Mouse (Mus musculus) CH12.LX (cell line): Measurements from ENCODE around the gene Phf3. TPM values are rescaled to one million over a fixed set of nuclear protein-coding genes. Genes with fewer than 3 reads are reported as not detected.

Experiments used
- DNase-seq: peaks from one replicate; pipeline ENCODE4 v3.0.0-alpha.2; 2013; ENCODE audit errors: extremely low read depth
- H3K27ac ChIP-seq: 2 replicates; pipeline ENCODE4 v1.5.1; 2012; ENCODE audit warnings: low read depth, mild to moderate bottlenecking, control low read depth, moderate library complexity; ENCODE audit not compliant: insufficient read depth
- H3K27me3 ChIP-seq: replicated peaks from 2 replicates; pipeline ENCODE3; 2012; ENCODE audit warnings: inconsistent platforms
- H3K36me3 ChIP-seq, 2 experiments: replicated peaks in 1 of 2; 2 replicates each; pipeline versions ENCODE3 to v1.6.1; 2012; ENCODE audit warnings: inconsistent platforms in 1 of 2, low read length in 1 of 2, mild to moderate bottlenecking in 1 of 2, mixed read lengths in 1 of 2, moderate library complexity in 1 of 2; ENCODE audit not compliant: control insufficient read depth in 1 of 2, insufficient read depth in 1 of 2
- H3K4me1 ChIP-seq, 2 experiments: 2 replicates each; pipeline ENCODE4 v1.6.1; 2012; ENCODE audit warnings: inconsistent platforms in 1 of 2, moderate library complexity in 1 of 2; ENCODE audit not compliant: insufficient read depth in 2 of 2, control insufficient read depth in 1 of 2
- H3K4me2 ChIP-seq: 2 replicates; pipeline ENCODE4 v1.6.1; 2012; ENCODE audit warnings: low read depth, mild to moderate bottlenecking, control low read depth; ENCODE audit not compliant: poor library complexity, insufficient read depth, severe bottlenecking
- H3K4me3 ChIP-seq, 3 experiments: fragments of 150-350 bp in 1 of 3; sonication (generic) in 1 of 3; replicated peaks in 1 of 3; 2 replicates each; pipeline versions ENCODE3 to v1.5.1; 2011 to 2012; ENCODE audit warnings: low read depth in 2 of 3, low read length in 2 of 3, mild to moderate bottlenecking in 2 of 3, moderate library complexity in 2 of 3, control low read depth in 1 of 3, improper control_type of control experiment in 1 of 3, inconsistent platforms in 1 of 3, mixed read lengths in 1 of 3; ENCODE audit not compliant: poor library complexity in 1 of 3
- H3K79me2 ChIP-seq: replicated peaks from 2 replicates; pipeline ENCODE4 v1.6.1; 2012; ENCODE audit warnings: mild to moderate bottlenecking, moderate library complexity; ENCODE audit not compliant: control insufficient read depth, poor library complexity, insufficient read depth, severe bottlenecking; ENCODE audit errors: extremely low read depth
- H3K9ac ChIP-seq: 2 replicates; pipeline ENCODE4 v1.6.1; 2012; ENCODE audit warnings: low read depth, mild to moderate bottlenecking, control low read depth, moderate library complexity; ENCODE audit not compliant: insufficient read depth
- H3K9me3 ChIP-seq: replicated peaks from 2 replicates; pipeline ENCODE3; 2012; ENCODE audit warnings: low read length, inconsistent platforms, mixed read lengths
- E2F4 ChIP-seq: IDR thresholded peaks from 2 replicates; pipeline ENCODE4 v1.6.1; 2011; ENCODE audit warnings: low read depth, low read length, improper control_type of control experiment; ENCODE audit not compliant: insufficient replicate concordance
- EP300 ChIP-seq: IDR thresholded peaks from 2 replicates; pipeline ENCODE4 v1.6.1; 2011; ENCODE audit warnings: low read length, improper control_type of control experiment
- HCFC1 ChIP-seq: IDR thresholded peaks from 2 replicates; pipeline ENCODE4 v1.6.1; 2012; ENCODE audit warnings: low read depth, mild to moderate bottlenecking, inconsistent platforms, low read length, improper control_type of control experiment
- IRF4 ChIP-seq: IDR thresholded peaks from 2 replicates; pipeline ENCODE4 v1.6.1; 2014; ENCODE audit warnings: low read depth, mild to moderate bottlenecking, inconsistent platforms, low read length, improper control_type of control experiment
- JUN ChIP-seq: IDR thresholded peaks from 2 replicates; pipeline ENCODE4 v1.6.1; 2011; ENCODE audit warnings: low read depth, mild to moderate bottlenecking, low read length, improper control_type of control experiment, moderate library complexity; ENCODE audit not compliant: insufficient read depth
- KAT2A ChIP-seq: IDR thresholded peaks from 2 replicates; pipeline ENCODE4 v1.6.1; 2012; ENCODE audit warnings: low read length, improper control_type of control experiment, inconsistent platforms; ENCODE audit not compliant: insufficient replicate concordance
- MAFK ChIP-seq: IDR thresholded peaks from 2 replicates; pipeline ENCODE4 v1.6.1; 2011; ENCODE audit warnings: low read length, improper control_type of control experiment; ENCODE audit not compliant: insufficient replicate concordance
- MAX ChIP-seq: IDR thresholded peaks from 2 replicates; pipeline ENCODE4 v1.6.1; 2011; ENCODE audit warnings: low read length, improper control_type of control experiment
- MAZ ChIP-seq: IDR thresholded peaks from 2 replicates; pipeline ENCODE4 v1.6.1; 2012; ENCODE audit warnings: low read depth, mild to moderate bottlenecking, inconsistent platforms, low read length, improper control_type of control experiment, moderate library complexity
- MXI1 ChIP-seq: IDR thresholded peaks from 2 replicates; pipeline ENCODE4 v1.6.1; 2011; ENCODE audit warnings: mild to moderate bottlenecking, low read depth, low read length, improper control_type of control experiment
- MYC ChIP-seq: IDR thresholded peaks from 2 replicates; pipeline ENCODE4 v1.6.1; 2011; ENCODE audit warnings: low read depth, mild to moderate bottlenecking, improper control_type of control experiment, low read length
- NELFE ChIP-seq: IDR thresholded peaks from 2 replicates; pipeline ENCODE4 v1.6.1; 2011; ENCODE audit warnings: low read depth, low read length, improper control_type of control experiment
- POLR2A ChIP-seq: IDR thresholded peaks from 2 replicates; pipeline ENCODE4 v1.6.1; 2011; ENCODE audit warnings: low read depth, mild to moderate bottlenecking, improper control_type of control experiment, low read length
- TCF12 ChIP-seq: IDR thresholded peaks from 2 replicates; pipeline ENCODE4 v1.6.1; 2014; ENCODE audit warnings: low read depth, mild to moderate bottlenecking, inconsistent platforms, low read length, improper control_type of control experiment
- USF1 ChIP-seq: IDR thresholded peaks from 2 replicates; pipeline ENCODE4 v1.6.1; 2014; ENCODE audit warnings: low read depth, mild to moderate bottlenecking, inconsistent platforms, low read length, improper control_type of control experiment
- USF2 ChIP-seq: conservative IDR thresholded peaks from 2 replicates; pipeline ENCODE4 v1.6.1; 2011; ENCODE audit warnings: low read depth, low read length, improper control_type of control experiment
- ZC3H11A ChIP-seq: IDR thresholded peaks from 2 replicates; pipeline ENCODE4 v1.6.1; 2012; ENCODE audit warnings: low read depth, mild to moderate bottlenecking, inconsistent platforms, low read length, improper control_type of control experiment
- ZKSCAN1 ChIP-seq: IDR thresholded peaks from 2 replicates; pipeline ENCODE4 v1.6.1; 2012; ENCODE audit warnings: low read depth, inconsistent platforms, low read length, improper control_type of control experiment, borderline replicate concordance
- ZMIZ1 ChIP-seq: IDR thresholded peaks from 2 replicates; pipeline ENCODE4 v1.6.1; 2012; ENCODE audit warnings: low read depth, mild to moderate bottlenecking, inconsistent platforms, low read length, improper control_type of control experiment
- ZNF384 ChIP-seq: IDR thresholded peaks from 2 replicates; pipeline ENCODE4 v1.6.1; 2012; ENCODE audit warnings: low read depth, low read length, improper control_type of control experiment, inconsistent platforms
- dilution Hi-C: fragments of 300-500 bp; cut with MboI; formaldehyde crosslinking; loops from 2 replicates; pipeline ENCODE4 v1.14.3; 2020; ENCODE audit warnings: low sequenced_read_pairs; ENCODE audit not compliant: extremely low pct_unique_long_range_greater_than_20kb, extremely low pct_ligation_motif_present
- in situ Hi-C: fragments of 300-500 bp; cut with MboI; formaldehyde crosslinking; loops from 3 replicates; pipeline ENCODE4 v1.14.3; 2019; ENCODE audit warnings: low sequenced_read_pairs, low pct_ligation_motif_present, low pct_unique_long_range_greater_than_20kb, mixed read lengths
- polyA plus RNA-seq: library from polyadenylated mRNA; unstranded; fragments of >175 nt; gene quantifications from 2 replicates; pipeline ENCODE4 v1.2.1, GENCODE M21; 2012; ENCODE audit warnings: low read depth; ENCODE audit not compliant: insufficient read length
- total RNA-seq, 2 experiments: library from RNA; depleted of rRNA; stranded (reverse); fragments of 300-350 nt in 1 of 2; fragments of >200 nt in 1 of 2; gene quantifications; 2 replicates each; pipeline ENCODE4 v1.2.3; 2012 to 2014

Phf3 gene
- total and polyA plus RNA-seq, 3 experiments: 38.8 to 54.1 (median 40.6) TPM

DNA sequence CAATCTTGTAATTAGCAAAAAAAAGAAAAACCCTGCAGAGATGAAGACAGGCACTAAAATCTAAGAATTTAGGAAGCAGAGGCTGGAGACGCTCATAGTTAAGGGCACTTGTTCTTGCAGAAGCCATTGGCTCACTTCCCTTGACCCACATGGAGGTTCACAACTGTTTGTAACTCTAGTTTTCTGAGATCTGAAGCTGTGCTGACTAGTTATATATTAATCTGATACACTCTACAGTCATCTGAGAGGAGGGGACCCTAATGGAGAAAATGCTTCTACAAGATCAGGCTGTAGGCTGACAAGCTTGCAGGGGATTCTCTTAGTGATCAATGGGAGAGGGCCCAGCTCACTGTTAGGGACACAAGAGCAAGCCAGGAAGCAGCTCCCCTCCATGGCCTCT lies 58.1 kb downstream of the Phf3 start:
- Histone ChIP-seq H3K27me3 (no peaks in the 10 kb centered on the region), H3K4me3 (no peak overlapping the region), H3K4me1 (peaks cover 0 to 4% of the 10 kb centered on the region in 2 experiments; a peak in 1 of 4 replicates), H3K9me3 (no peaks in the 10 kb centered on the region), H3K36me3 (peaks cover 43 to 71% of the 10 kb centered on the region in 2 experiments), H3K9ac (no peak overlapping the region), H3K79me2 (no peaks in the 10 kb centered on the region), H3K27ac (no peak overlapping the region), H3K4me2 (no peak overlapping the region)
- dilution Hi-C loops (no loop called here), in situ Hi-C loops (no loop called here)
- no peak for DNase-seq
- no peak for TF ChIP-seq IRF4
- TF ChIP-seq MYC: no peak
- TF ChIP-seq USF1: no peak
- TF ChIP-seq EP300: no peak
- no peak for TF ChIP-seq MXI1
- no peak for TF ChIP-seq E2F4
- TF ChIP-seq TCF12: no peak
- no peak for TF ChIP-seq KAT2A
- TF ChIP-seq ZMIZ1: no peak
- TF ChIP-seq HCFC1: no peak
- TF ChIP-seq MAZ: no peak
- TF ChIP-seq USF2: no peak
- TF ChIP-seq ZKSCAN1: no peak
- no peak for TF ChIP-seq POLR2A

DNA sequence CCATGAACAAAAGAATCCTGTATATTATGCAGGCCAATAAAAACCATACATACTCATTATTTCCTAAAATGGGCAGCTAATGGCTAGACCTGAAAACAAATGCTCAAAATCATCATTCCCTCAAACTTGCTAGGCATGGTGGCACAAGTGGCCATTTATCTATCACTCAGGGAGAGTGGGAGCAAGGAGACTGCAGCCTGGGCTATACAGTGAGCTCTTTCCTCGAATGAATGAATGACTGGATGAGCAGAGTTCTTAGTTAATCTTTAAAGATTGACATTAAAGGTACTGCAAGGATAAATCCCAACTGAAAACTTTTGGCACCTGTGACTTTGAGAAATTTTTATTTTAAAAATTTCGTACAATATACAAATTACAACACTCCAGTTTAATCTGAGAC lies 58.7 kb downstream of the Phf3 start:
- DNase-seq: no peak
- dilution Hi-C loops: no loop called here
- peaks cover 0 to 4% of the 10 kb centered on the region in 2 experiments; a peak in 1 of 4 replicates for H3K4me1 ChIP-seq
- H3K4me3 ChIP-seq: no peak overlapping the region
- H3K27ac ChIP-seq: no peak overlapping the region
- H3K4me2 ChIP-seq: no peak overlapping the region
- TF ChIP-seq USF2 (no peak), MAX (no peak), MYC (no peak), TCF12 (no peak), MAFK (no peak), ZNF384 (no peak), NELFE (no peak), JUN (no peak), ZC3H11A (no peak)
- no peaks in the 10 kb centered on the region for H3K27me3 ChIP-seq
- in situ Hi-C loops: no loop called here
- peaks cover 48 to 75% of the 10 kb centered on the region in 2 experiments for H3K36me3 ChIP-seq
- H3K9ac ChIP-seq: no peak overlapping the region
- no peaks in the 10 kb centered on the region for H3K79me2 ChIP-seq
- H3K9me3 ChIP-seq: no peaks in the 10 kb centered on the region
